In genomic region chr7:123120516-123120915, GRCm38 (mm10) we compare ENCODE assay signal across 16 mouse cellular contexts.
"Had no signal": no experiment of that assay in that cellular context is flagged by ENCODE, and none has a peak within 500 bp of the region (broad histone marks: within the 10 kb centered on the region; RNA-seq: fewer than 3 reads in every experiment).

No protein-coding gene starts in this region.

- DNase-seq: kidney, postnatal 25 days; layer of hippocampus, adult 9-11 months; layer of hippocampus, postnatal 36 days; liver, embryonic 13.5 days; lung, adult 2 months; lung, postnatal 14 days; lung, postnatal 4 days; midbrain, embryonic 14.5 days; retina, postnatal 1 day; thymus, adult 18-20 months; thymus, postnatal 36 days had no signal

- H3K4me3 ChIP-seq: layer of hippocampus, adult 2 months; left cerebral cortex, adult 2 months; liver, embryonic 13.5 days; neural tube, embryonic 12.5 days; neural tube, embryonic 15.5 days had no signal

- H3K36me3 ChIP-seq: liver, embryonic 13.5 days; neural tube, embryonic 12.5 days; neural tube, embryonic 15.5 days had no signal

- H3K27me3 ChIP-seq: liver, embryonic 13.5 days; neural tube, embryonic 12.5 days; neural tube, embryonic 15.5 days had no signal

- H3K27ac ChIP-seq: kidney, postnatal 0 days; layer of hippocampus, adult 2 months; left cerebral cortex, adult 2 months; liver, embryonic 13.5 days; neural tube, embryonic 12.5 days; neural tube, embryonic 15.5 days had no signal
